Mouse (Mus musculus) hindbrain, embryonic 11.5 days (tissue): ENCODE measurements at regions not wholly inside any gene's neighbourhood (a gene's known extent, or its start where the extent isn't known, plus 50 kb on each side); places are given as distances from the start of the nearest gene placed in this dataset.
"Not testable (repeated sequence)": the region's sequence is repeated elsewhere in the genome, so short reads cannot be mapped to it uniquely, and the experiment has no call there.

Experiments used
- ATAC-seq: fragments of 200-750 bp; cut with Nextera tagmentation; 2 replicates; pipeline ENCODE4 v1.8.0; 2017; ENCODE audit warnings: mild to moderate bottlenecking, moderate TSS enrichment, moderate library complexity; ENCODE audit not compliant: low FRiP score
- DNase-seq: peaks from one replicate; pipeline ENCODE4 v3.0.0-alpha.2; 2015; ENCODE audit warnings: low spot score
- H3K27ac ChIP-seq: fragments of 300-500 bp; sonication (generic); 2 replicates; pipeline ENCODE4 v1.5.1; 2014; ENCODE audit warnings: mild to moderate bottlenecking, low read depth, low read length
- H3K27me3 ChIP-seq: fragments of 300-500 bp; sonication (generic); 2 replicates; pipeline ENCODE4 v1.6.1; 2014; ENCODE audit warnings: mild to moderate bottlenecking, low read length, moderate library complexity, mixed read lengths; ENCODE audit not compliant: control insufficient read depth, insufficient read depth
- H3K36me3 ChIP-seq: fragments of 300-500 bp; sonication (generic); 2 replicates; pipeline ENCODE4 v1.6.1; 2014; ENCODE audit warnings: mild to moderate bottlenecking, low read length, moderate library complexity, mixed read lengths; ENCODE audit not compliant: control insufficient read depth, insufficient read depth
- H3K4me1 ChIP-seq: fragments of 300-500 bp; sonication (generic); replicated peaks from 2 replicates; pipeline ENCODE4 v1.6.1; 2014; ENCODE audit warnings: low read length, mixed read lengths; ENCODE audit not compliant: control insufficient read depth, insufficient read depth
- H3K4me2 ChIP-seq: fragments of 300-500 bp; sonication (generic); replicated peaks from 2 replicates; pipeline ENCODE4 v1.6.1; 2014; ENCODE audit warnings: mild to moderate bottlenecking, low read depth, low read length
- H3K4me3 ChIP-seq: fragments of 300-500 bp; sonication (generic); 2 replicates; pipeline ENCODE4 v1.5.1; 2014; ENCODE audit warnings: low read depth, low read length
- H3K9ac ChIP-seq: fragments of 300-500 bp; sonication (generic); 2 replicates; pipeline ENCODE4 v1.6.1; 2014; ENCODE audit warnings: low read depth, low read length
- H3K9me3 ChIP-seq: fragments of 300-500 bp; sonication (generic); 2 replicates; pipeline ENCODE4 v1.6.1; 2016; ENCODE audit warnings: low read length; ENCODE audit not compliant: control insufficient read depth
- WGBS: fragments of 180-500 bp; shearing (Covaris S2); extraction: QIAGEN DNeasy Blood & Tissue Kit; methylation state at CpG from one replicate; pipeline ENCODE4 v1.1.7; 2014; 5-methylcytosine and 5-hydroxymethylcytosine counted together

- not testable (repeated sequence) for ATAC-seq, H3K36me3 ChIP-seq, H3K4me2 ChIP-seq, H3K27ac ChIP-seq, H3K4me3 ChIP-seq, DNase-seq, H3K9ac ChIP-seq, H3K27me3 ChIP-seq, H3K9me3 ChIP-seq, H3K4me1 ChIP-seq
- 57% methylated on average over 1 of the region's 2 CpGs for WGBS
Measured at GRCm38 (mm10) chr1:154061397-154061796, 139.6 kb upstream of the Zfp648 start.

- ATAC-seq (no peak), DNase-seq (no peak)
- Histone ChIP-seq H3K27me3 (no peaks in the 10 kb centered on the region), H3K36me3 (no peaks in the 10 kb centered on the region), H3K9ac (no peak overlapping the region), H3K4me3 (no peak overlapping the region), H3K4me1 (no peaks in the 10 kb centered on the region), H3K9me3 (no peaks in the 10 kb centered on the region), H3K4me2 (no peak overlapping the region), H3K27ac (no peak overlapping the region)
- WGBS: 92% methylated on average over 1 of the region's 1 CpGs
Measured at GRCm38 (mm10) chr1:154061851-154062250, 139.1 kb upstream of the Zfp648 start.

DNA sequence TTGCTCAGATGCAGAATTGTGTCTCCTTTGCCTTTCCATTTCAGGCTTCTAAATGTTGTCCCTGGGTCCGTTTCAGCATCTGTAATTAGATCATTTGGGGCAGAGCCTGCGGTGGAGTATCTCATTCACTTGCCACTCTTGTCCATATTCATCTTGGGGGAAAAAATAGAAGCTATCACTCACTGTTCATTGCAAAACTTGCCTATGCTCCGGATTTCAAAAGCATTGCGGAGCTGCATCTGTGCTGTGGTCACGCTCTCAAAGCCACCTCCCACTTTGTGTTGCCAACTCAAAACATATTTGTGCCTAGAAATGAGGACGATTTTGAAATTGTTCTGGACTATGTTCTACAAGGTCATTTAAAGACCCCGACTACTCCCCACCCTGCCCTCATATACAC lies 138.3 kb upstream of the Zfp648 start:
- Histone ChIP-seq H3K4me2 (no peak overlapping the region), H3K27ac (no peak overlapping the region), H3K4me3 (no peak overlapping the region), H3K36me3 (no peaks in the 10 kb centered on the region), H3K9ac (no peak overlapping the region), H3K9me3 (no peaks in the 10 kb centered on the region), H3K4me1 (no peaks in the 10 kb centered on the region), H3K27me3 (no peaks in the 10 kb centered on the region)
- 86% methylated on average over 7 of the region's 7 CpGs for WGBS
- no peak for DNase-seq
- ATAC-seq: no peak

GRCm38 (mm10) chr1:154064633-154065032 lies 136.4 kb upstream of the Zfp648 start:
- Histone ChIP-seq H3K4me3 (no peak overlapping the region), H3K36me3 (no peaks in the 10 kb centered on the region), H3K27me3 (no peaks in the 10 kb centered on the region), H3K27ac (no peak overlapping the region), H3K9me3 (no peaks in the 10 kb centered on the region), H3K4me1 (no peaks in the 10 kb centered on the region), H3K9ac (no peak overlapping the region), H3K4me2 (no peak overlapping the region)
- ATAC-seq: no peak
- DNase-seq: no peak
- WGBS: 88% methylated on average over 5 of the region's 5 CpGs

DNA sequence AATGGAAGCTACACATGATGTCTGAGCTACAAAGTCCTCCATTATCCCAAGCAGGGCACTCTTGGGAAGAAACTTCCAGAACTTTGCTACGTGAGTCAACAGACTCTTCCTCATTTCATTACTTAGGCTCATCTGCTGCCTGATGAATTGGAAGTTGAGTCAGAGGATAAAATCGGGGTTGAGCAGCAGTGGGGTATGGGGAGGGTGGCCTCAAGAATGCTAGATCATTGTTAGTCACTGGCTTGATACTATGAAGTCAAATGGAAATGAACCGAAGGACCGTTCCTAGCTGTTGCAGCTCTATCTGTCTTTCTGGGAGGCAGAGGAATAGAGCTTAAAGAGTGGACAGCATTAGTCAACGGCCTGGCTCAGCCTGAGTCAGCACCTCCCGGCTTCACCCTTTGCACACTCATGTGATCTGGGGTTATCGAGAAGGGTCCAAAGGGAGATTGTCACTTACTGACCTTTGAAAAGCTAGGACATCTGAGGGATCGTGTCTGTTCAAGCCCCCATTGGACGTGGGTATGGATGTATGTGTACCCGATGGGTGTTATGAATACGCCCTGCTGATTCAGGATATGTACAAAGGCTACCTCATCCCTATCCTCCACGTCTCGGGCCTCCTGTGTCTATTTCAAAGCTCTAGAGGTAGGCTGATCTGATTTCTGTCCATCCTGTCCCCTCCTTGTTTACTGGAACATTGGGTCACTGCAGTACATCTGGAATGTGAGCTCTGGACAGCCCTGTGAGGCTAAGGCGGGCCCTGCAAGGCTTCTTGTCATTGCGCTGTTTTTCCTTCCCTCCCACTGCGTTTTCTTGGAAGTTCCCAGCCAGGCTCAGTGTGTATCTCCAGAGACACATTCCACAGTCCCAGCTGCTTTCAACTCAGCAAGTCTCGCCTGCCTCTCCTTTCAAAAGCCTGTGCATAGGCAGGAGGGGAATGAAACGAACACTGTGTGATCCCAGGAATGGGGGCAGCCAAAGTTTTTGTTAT lies 135.4 kb upstream of the Zfp648 start:
- H3K36me3 ChIP-seq: no peaks in the 10 kb centered on the region
- no peak overlapping the region for H3K4me2 ChIP-seq
- no peaks in the 10 kb centered on the region for H3K4me1 ChIP-seq
- WGBS: 76% methylated on average over 18 of the region's 18 CpGs
- H3K27ac ChIP-seq: no peak overlapping the region
- DNase-seq: peak; percentile 5
- H3K4me3 ChIP-seq: no peak overlapping the region
- no peaks in the 10 kb centered on the region for H3K9me3 ChIP-seq
- no peak for ATAC-seq
- no peaks in the 10 kb centered on the region for H3K27me3 ChIP-seq
- H3K9ac ChIP-seq: no peak overlapping the region

DNA sequence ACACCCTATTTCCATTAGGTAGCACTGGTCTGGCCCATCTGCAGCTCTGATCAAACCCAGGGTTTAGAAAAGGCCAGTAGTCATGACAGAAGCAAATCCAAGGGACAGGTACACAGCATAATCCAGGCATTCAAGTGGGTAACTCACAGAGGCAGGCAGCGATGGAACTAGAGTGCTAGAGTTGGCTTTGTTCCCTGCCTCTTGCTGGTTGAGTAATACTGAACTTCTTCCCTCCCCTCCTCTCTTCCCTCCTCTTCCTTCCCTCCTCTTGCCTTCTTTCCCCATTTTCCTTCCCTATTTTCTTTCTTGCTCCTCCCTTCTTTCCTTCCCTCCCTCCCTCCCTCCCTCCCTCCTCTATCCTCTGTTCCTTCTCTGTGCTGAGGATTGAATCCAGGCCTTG lies 133.1 kb upstream of the Zfp648 start:
- Histone ChIP-seq H3K9ac (no peak overlapping the region), H3K4me2 (no peak overlapping the region), H3K27ac (no peak overlapping the region), H3K27me3 (no peaks in the 10 kb centered on the region), H3K4me3 (no peak overlapping the region), H3K9me3 (no peaks in the 10 kb centered on the region), H3K36me3 (no peaks in the 10 kb centered on the region), H3K4me1 (no peaks in the 10 kb centered on the region)
- ATAC-seq (no peak), DNase-seq (no peak)
- WGBS: 94% methylated on average over 1 of the region's 1 CpGs

- Histone ChIP-seq H3K4me1 (no peaks in the 10 kb centered on the region), H3K9ac (no peak overlapping the region), H3K36me3 (no peaks in the 10 kb centered on the region), H3K9me3 (no peaks in the 10 kb centered on the region), H3K4me2 (no peak overlapping the region), H3K27me3 (no peaks in the 10 kb centered on the region), H3K4me3 (no peak overlapping the region), H3K27ac (no peak overlapping the region)
- 97% methylated on average over 1 of the region's 1 CpGs for WGBS
- ATAC-seq (no peak), DNase-seq (no peak)
Measured at GRCm38 (mm10) chr1:154074270-154074669, 126.7 kb upstream of the Zfp648 start.

- no peak overlapping the region for H3K9ac ChIP-seq
- no peaks in the 10 kb centered on the region for H3K36me3 ChIP-seq
- H3K9me3 ChIP-seq: no peaks in the 10 kb centered on the region
- H3K27me3 ChIP-seq: no peaks in the 10 kb centered on the region
- no peaks in the 10 kb centered on the region for H3K4me1 ChIP-seq
- H3K4me2 ChIP-seq: no peak overlapping the region
- WGBS: 68% methylated on average over 10 of the region's 10 CpGs
- ATAC-seq (no peak), DNase-seq (no peak)
- no peak overlapping the region for H3K27ac ChIP-seq
- no peak overlapping the region for H3K4me3 ChIP-seq
Measured at GRCm38 (mm10) chr1:154076684-154077475, 124.1 kb upstream of the Zfp648 start.
